Mouse (Mus musculus): ENCODE results near the gene Lypd6b. TPM values are rescaled to one million over a fixed set of nuclear protein-coding genes. Genes with fewer than 3 reads are reported as not detected.

Lypd6b gene
- polyA plus RNA-seq (2012; rRNA removed): 0.64 and 1.6 TPM in 2 replicates

DNA sequence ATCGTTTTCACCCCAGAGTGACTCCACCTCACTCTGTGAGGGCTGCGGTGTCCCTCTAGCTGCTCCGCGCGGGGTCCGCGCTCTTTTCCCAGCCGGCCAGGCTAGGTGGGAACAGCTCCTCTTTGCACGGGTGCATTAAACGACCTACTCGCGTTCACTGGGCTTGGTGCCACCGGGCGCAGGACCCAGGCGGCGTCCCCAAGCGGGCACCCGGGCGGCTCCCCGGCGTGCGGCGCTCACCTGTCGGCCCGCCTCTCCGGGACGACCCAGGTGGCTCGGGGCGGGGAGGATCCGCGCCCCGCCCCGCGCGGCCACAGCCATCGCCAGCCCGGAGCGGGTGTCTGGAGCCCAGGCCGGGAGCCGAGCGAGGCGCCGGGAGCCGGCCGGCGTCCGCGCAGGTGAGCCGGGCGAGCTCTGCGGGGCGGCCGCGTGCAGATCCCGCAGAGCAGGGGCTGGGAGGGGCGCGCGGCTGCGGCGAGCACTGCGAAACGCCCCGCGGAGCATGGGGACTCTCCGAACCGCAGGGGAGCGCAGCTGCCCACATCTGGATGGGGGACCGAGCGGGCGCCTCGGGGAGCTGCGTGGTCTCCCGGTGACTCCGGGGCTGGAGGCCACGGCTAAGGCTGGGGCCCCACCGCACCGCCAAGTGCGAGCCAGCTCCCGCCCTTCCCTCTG lies at the start of gene Lypd6b:
TSS of gene Lypd6b (plus strand) at position 313 of the 675 bp plus-strand sequence.

Other genes with a start within 250 kb of the Lypd6b start
- gene Kif5c, start 168.4 kb upstream of the Lypd6b start, polyA plus RNA-seq (2012; rRNA removed): 73.8 and 143 TPM in 2 replicates